Mouse (Mus musculus) cortical plate, adult 2 months (tissue): ENCODE measurements around the gene Lats1. TPM values are rescaled to one million over a fixed set of nuclear protein-coding genes. Genes with fewer than 3 reads are reported as not detected.
"Not testable (repeated sequence)": the region's sequence is repeated elsewhere in the genome, so short reads cannot be mapped to it uniquely, and the experiment has no call there.

Experiments
- H3K27ac ChIP-seq: fragments of 200-500 bp; 2 replicates; pipeline ENCODE4 v1.5.1; 2012; ENCODE audit warnings: low read length, control low read depth, inconsistent platforms; ENCODE audit not compliant: insufficient read depth
- H3K4me1 ChIP-seq: fragments of 200-500 bp; 2 replicates; pipeline ENCODE4 v1.6.1; 2011; ENCODE audit warnings: low read length; ENCODE audit not compliant: control insufficient read depth, insufficient read depth
- H3K4me3 ChIP-seq: fragments of 200-500 bp; 2 replicates; pipeline ENCODE4 v1.5.1; 2011; ENCODE audit warnings: mild to moderate bottlenecking, low read length, control low read depth; ENCODE audit not compliant: insufficient read depth
- CTCF ChIP-seq: fragments of 200-500 bp; IDR thresholded peaks from 2 replicates; pipeline ENCODE4 v1.5.1; 2011; ENCODE audit warnings: mild to moderate bottlenecking, control low read depth, low read length; ENCODE audit not compliant: insufficient read depth; ENCODE audit errors: extremely low read depth
- POLR2A ChIP-seq: fragments of 200-500 bp; IDR thresholded peaks from 2 replicates; pipeline ENCODE4 v1.6.1; 2011; ENCODE audit warnings: mild to moderate bottlenecking, low read length, control low read depth; ENCODE audit not compliant: insufficient read depth; ENCODE audit errors: extremely low read depth
- polyA plus RNA-seq: library from polyadenylated mRNA; depleted of rRNA; stranded (reverse); fragments of >200 nt; gene quantifications from 2 replicates; pipeline ENCODE4 v1.2.3, GENCODE M21; 2012; rRNA removed

Gene Lats1
- polyA plus RNA-seq, 1 experiment: 17.1 TPM

GRCm38 (mm10) chr10:7725751-7726500 lies 44.9 kb downstream of the Lats1 start, which contains the start of gene Katna1:
TSS of gene Katna1 (plus strand) at chr10:7726000.
- no peak within 1 kb of the TSS for H3K27ac ChIP-seq

GRCm38 (mm10) chr10:7726501-7726812 lies 45.4 kb downstream of the Lats1 start:
- Histone ChIP-seq H3K27ac (no peak overlapping the region), H3K4me1 (peaks cover 2% of the 10 kb centered on the region; the same call in 1 of the 2 replicates), H3K4me3 (peak overlapping the region; percentile 58)
- TF ChIP-seq CTCF: no peak
- no peak for TF ChIP-seq POLR2A

More at GRCm38 (mm10) chr10:7725751-7726500, 44.9 kb downstream of the Lats1 start, which contains the start of gene Katna1:
- Histone ChIP-seq H3K4me3 (peak within 1 kb of the TSS; percentile 58), H3K4me1 (peaks cover 2% of the 10 kb centered on the region; the same call in 1 of the 2 replicates)
- TF ChIP-seq POLR2A (peak; percentile 74), CTCF (no peak)

- no peak for TF ChIP-seq POLR2A
- TF ChIP-seq CTCF: no peak
- no peak overlapping the region for H3K27ac ChIP-seq
- H3K4me1 ChIP-seq: peaks cover 2% of the 10 kb centered on the region; the same call in 1 of the 2 replicates
- no peak overlapping the region for H3K4me3 ChIP-seq
Measured at GRCm38 (mm10) chr10:7727011-7727410, 46.0 kb downstream of the Lats1 start.

GRCm38 (mm10) chr10:7731582-7731981 lies 50.6 kb downstream of the Lats1 start:
- Histone ChIP-seq H3K4me3 (no peak overlapping the region), H3K4me1 (peaks cover 2% of the 10 kb centered on the region; the same call in 1 of the 2 replicates), H3K27ac (no peak overlapping the region)
- TF ChIP-seq CTCF (no peak), POLR2A (no peak)

GRCm38 (mm10) chr10:7737122-7737521 lies 56.1 kb downstream of the Lats1 start:
- H3K4me1 ChIP-seq: no peaks in the 10 kb centered on the region
- H3K27ac ChIP-seq: no peak overlapping the region
- TF ChIP-seq CTCF (no peak), POLR2A (no peak)
- H3K4me3 ChIP-seq: no peak overlapping the region

GRCm38 (mm10) chr10:7737914-7738313 lies 56.9 kb downstream of the Lats1 start:
- TF ChIP-seq POLR2A (no peak), CTCF (no peak)

GRCm38 (mm10) chr10:7745528-7745927 lies 64.5 kb downstream of the Lats1 start:
- H3K4me3 ChIP-seq, H3K27ac ChIP-seq: not testable (repeated sequence)

More at GRCm38 (mm10) chr10:7737914-7738313, 56.9 kb downstream of the Lats1 start:
- no peak overlapping the region for H3K27ac ChIP-seq
- no peaks in the 10 kb centered on the region for H3K4me1 ChIP-seq
- no peak overlapping the region for H3K4me3 ChIP-seq

GRCm38 (mm10) chr10:7748752-7749151 lies 67.7 kb downstream of the Lats1 start:
- no peaks in the 10 kb centered on the region for H3K4me1 ChIP-seq
- no peak overlapping the region for H3K27ac ChIP-seq
- no peak overlapping the region for H3K4me3 ChIP-seq
- TF ChIP-seq CTCF: no peak
- no peak for TF ChIP-seq POLR2A

More at GRCm38 (mm10) chr10:7745528-7745927, 64.5 kb downstream of the Lats1 start:
- H3K4me1 ChIP-seq: not testable (repeated sequence)

- Histone ChIP-seq H3K4me3 (no peak overlapping the region), H3K27ac (no peak overlapping the region), H3K4me1 (no peaks in the 10 kb centered on the region)
- TF ChIP-seq POLR2A: no peak
- TF ChIP-seq CTCF: no peak
Measured at GRCm38 (mm10) chr10:7757544-7757943, 76.5 kb downstream of the Lats1 start.

Other genes starting within 250 kb of the Lats1 start
- gene Ulbp1, start 207.6 kb upstream of the Lats1 start, polyA plus RNA-seq: 0.11 and 0.15 TPM in 2 replicates
- 132 and 134 TPM in 2 replicates for gene Lrp11, start 91.4 kb upstream of the Lats1 start, polyA plus RNA-seq
- 4.9 and 7.6 TPM in 2 replicates for gene Nup43, start 13.7 kb upstream of the Lats1 start, polyA plus RNA-seq
- 148 and 158 TPM in 2 replicates for gene Pcmt1, start 78 bp upstream of the Lats1 start, polyA plus RNA-seq
- gene Katna1, start 44.8 kb downstream of the Lats1 start, polyA plus RNA-seq: 10.4 and 12.1 TPM in 2 replicates
- gene Ginm1, start 111.6 kb downstream of the Lats1 start, polyA plus RNA-seq: 29.3 and 32.4 TPM in 2 replicates
- 20.0 and 21.8 TPM in 2 replicates for gene Ppil4, start 111.7 kb downstream of the Lats1 start, polyA plus RNA-seq
- gene Zc3h12d, start 151.3 kb downstream of the Lats1 start, polyA plus RNA-seq: 0.02 and 0.08 TPM in 2 replicates